Mouse (Mus musculus) midbrain, embryonic 13.5 days (tissue): ENCODE results near the gene Hfe2. TPM values are rescaled to one million over a fixed set of nuclear protein-coding genes. Genes with fewer than 3 reads are reported as not detected.
"Not testable (repeated sequence)": the region's sequence is repeated elsewhere in the genome, so short reads cannot be mapped to it uniquely, and the experiment has no call there.

Source experiments
- ATAC-seq: fragments of 200-750 bp; cut with Nextera tagmentation; 2 replicates; pipeline ENCODE4 v1.8.0; 2017; ENCODE audit warnings: mild to moderate bottlenecking, moderate TSS enrichment, moderate library complexity
- H3K27ac ChIP-seq: fragments of 300-500 bp; sonication (generic); 2 replicates; pipeline ENCODE4 v1.5.1; 2015; ENCODE audit warnings: inconsistent platforms, mild to moderate bottlenecking, moderate library complexity
- H3K27me3 ChIP-seq: fragments of 300-500 bp; sonication (generic); 2 replicates; pipeline ENCODE4 v1.6.1; 2015; ENCODE audit warnings: mild to moderate bottlenecking, inconsistent platforms
- H3K36me3 ChIP-seq: fragments of 300-500 bp; sonication (generic); 2 replicates; pipeline ENCODE4 v1.6.1; 2015; ENCODE audit warnings: mild to moderate bottlenecking, inconsistent platforms
- H3K4me1 ChIP-seq: fragments of 300-500 bp; sonication (generic); replicated peaks from 2 replicates; pipeline ENCODE4 v1.6.1; 2015; ENCODE audit warnings: inconsistent platforms
- H3K4me2 ChIP-seq: fragments of 300-500 bp; sonication (generic); replicated peaks from 2 replicates; pipeline ENCODE4 v1.6.1; 2015; ENCODE audit warnings: moderate library complexity, mild to moderate bottlenecking, inconsistent platforms
- H3K4me3 ChIP-seq: fragments of 300-500 bp; sonication (generic); replicated peaks from 2 replicates; pipeline ENCODE4 v1.5.1; 2015; ENCODE audit warnings: mild to moderate bottlenecking, inconsistent platforms
- H3K9ac ChIP-seq: fragments of 300-500 bp; sonication (generic); replicated peaks from 2 replicates; pipeline ENCODE4 v1.6.1; 2015; ENCODE audit warnings: mild to moderate bottlenecking, inconsistent platforms
- H3K9me3 ChIP-seq: fragments of 300-500 bp; sonication (generic); 2 replicates; pipeline ENCODE4 v1.6.1; 2016; ENCODE audit warnings: mild to moderate bottlenecking, inconsistent platforms
- WGBS: fragments of 180-500 bp; shearing (Covaris S2); methylation state at CpG from one replicate; pipeline ENCODE4 v1.1.7; 2015; 5-methylcytosine and 5-hydroxymethylcytosine counted together
- polyA plus RNA-seq: library from polyadenylated mRNA; unstranded; fragments of >200 nt; fragmentation: Nextera tagmentation; extraction: Ambion mirVana; gene quantifications from 2 replicates; pipeline ENCODE4 v1.2.1, GENCODE M21; 2015

Hfe2 gene
- polyA plus RNA-seq = 0.62 and 0.76 TPM in 2 replicates

GRCm38 (mm10) chr3:96524914-96525313 is at the start of gene Hfe2:
TSS of gene Hfe2 (plus strand) at chr3:96525172.
- H3K9me3 ChIP-seq = no peaks in the 10 kb centered on the region
- H3K4me3 ChIP-seq = no peak within 1 kb of the TSS
- no peak within 1 kb of the TSS for H3K4me2 ChIP-seq
- H3K27me3 ChIP-seq = peaks cover 37% of the 10 kb centered on the region
- H3K9ac ChIP-seq = no peak within 1 kb of the TSS
- no peaks in the 10 kb centered on the region for H3K36me3 ChIP-seq
- no peak for ATAC-seq
- H3K27ac ChIP-seq = no peak within 1 kb of the TSS
- peaks cover 9% of the 10 kb centered on the region for H3K4me1 ChIP-seq
- 83% methylated on average over 4 of the region's 4 CpGs for WGBS

DNA sequence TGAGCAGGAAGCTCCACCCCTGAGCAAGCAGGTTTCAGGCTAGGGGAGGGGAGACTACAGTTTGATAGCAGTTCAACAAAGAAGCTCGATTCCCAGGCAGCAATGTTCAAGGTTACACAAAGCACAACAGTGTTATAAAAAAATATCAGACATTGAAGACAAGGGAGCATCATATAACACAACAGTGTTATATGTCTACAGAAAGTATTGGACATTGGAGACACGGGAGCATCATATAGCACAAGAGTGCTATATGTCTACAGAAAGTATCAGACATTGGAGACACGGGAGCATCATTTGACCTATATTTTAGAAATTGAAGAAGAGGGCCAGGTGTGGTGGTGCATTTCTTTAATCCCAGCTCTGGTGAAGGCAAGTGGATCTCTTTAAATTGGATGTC is 47.9 kb upstream of the Hfe2 start:
- 57% methylated on average over 3 of the region's 3 CpGs for WGBS
- no peak overlapping the region for H3K4me3 ChIP-seq
- H3K9ac ChIP-seq = no peak overlapping the region
- H3K9me3 ChIP-seq = no peaks in the 10 kb centered on the region
- ATAC-seq = no peak
- no peak overlapping the region for H3K27ac ChIP-seq
- peaks cover 7% of the 10 kb centered on the region for H3K4me1 ChIP-seq
- H3K4me2 ChIP-seq = no peak overlapping the region
- peaks cover 79% of the 10 kb centered on the region for H3K27me3 ChIP-seq
- H3K36me3 ChIP-seq = no peaks in the 10 kb centered on the region

DNA sequence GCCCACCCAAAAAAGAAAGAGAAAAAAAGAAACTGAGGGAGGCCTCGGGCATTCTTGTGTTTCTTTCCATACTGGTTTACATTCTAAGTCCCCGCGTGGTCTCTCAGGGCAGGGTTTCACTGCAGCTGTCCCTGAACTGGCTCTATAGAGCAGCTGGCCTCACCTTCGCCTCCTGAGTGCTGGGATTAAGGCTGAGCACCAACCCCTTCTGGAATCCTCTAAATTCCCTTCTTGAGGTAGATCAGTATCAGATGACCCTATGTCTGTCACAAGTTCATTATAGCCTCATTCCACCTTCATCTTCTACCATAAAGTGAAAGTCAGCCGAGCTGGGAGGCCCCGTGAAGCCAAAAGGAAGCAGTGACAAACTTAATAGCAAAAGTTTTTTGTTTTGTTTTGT is 47.4 kb upstream of the Hfe2 start:
- Histone ChIP-seq H3K4me3 (no peak overlapping the region), H3K27me3 (peaks cover 74% of the 10 kb centered on the region), H3K9me3 (no peaks in the 10 kb centered on the region), H3K4me2 (no peak overlapping the region), H3K27ac (no peak overlapping the region), H3K36me3 (no peaks in the 10 kb centered on the region), H3K4me1 (peaks cover 7% of the 10 kb centered on the region), H3K9ac (no peak overlapping the region)
- 72% methylated on average over 6 of the region's 6 CpGs for WGBS
- no peak for ATAC-seq

- Histone ChIP-seq H3K27me3 (peaks cover 65% of the 10 kb centered on the region), H3K4me1 (peaks cover 7% of the 10 kb centered on the region), H3K9me3 (no peaks in the 10 kb centered on the region), H3K4me2 (no peak overlapping the region), H3K4me3 (no peak overlapping the region), H3K36me3 (no peaks in the 10 kb centered on the region), H3K27ac (no peak overlapping the region), H3K9ac (no peak overlapping the region)
- WGBS = 23% methylated on average over 3 of the region's 3 CpGs
- ATAC-seq = no peak
These were observed 45.7 kb upstream of the Hfe2 start for GRCm38 (mm10) chr3:96479249-96479648.

GRCm38 (mm10) chr3:96480684-96481270 is 44.2 kb upstream of the Hfe2 start:
- Histone ChIP-seq H3K27me3 (peaks cover 62% of the 10 kb centered on the region), H3K27ac (no peak overlapping the region), H3K9me3 (no peaks in the 10 kb centered on the region), H3K4me1 (no peaks in the 10 kb centered on the region), H3K36me3 (no peaks in the 10 kb centered on the region), H3K9ac (no peak overlapping the region), H3K4me2 (no peak overlapping the region), H3K4me3 (no peak overlapping the region)
- 94% methylated on average over 4 of the region's 4 CpGs for WGBS
- ATAC-seq = no peak

DNA sequence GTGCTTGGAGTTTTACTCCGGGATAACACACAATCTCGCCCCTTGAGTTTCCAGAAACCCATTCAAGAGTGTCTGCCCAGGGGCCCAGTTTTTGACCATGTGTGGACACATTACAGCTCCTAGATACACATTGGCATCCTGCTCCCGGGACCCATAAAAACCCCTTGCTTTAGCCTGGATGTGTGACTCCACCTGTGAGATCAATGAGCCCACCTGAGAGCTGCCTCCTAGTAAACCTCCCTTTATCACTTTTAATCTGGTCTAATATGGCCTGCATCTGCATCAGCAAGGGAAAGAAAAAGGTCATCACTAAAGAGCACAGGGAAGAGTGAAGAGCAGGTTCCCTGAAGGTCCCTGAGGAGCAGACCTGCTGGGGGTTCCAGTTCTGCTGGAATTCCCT is 43.1 kb upstream of the Hfe2 start:
- H3K4me3 ChIP-seq = no peak overlapping the region
- WGBS = 84% methylated on average over 3 of the region's 3 CpGs
- no peak overlapping the region for H3K4me2 ChIP-seq
- ATAC-seq = no peak
- no peaks in the 10 kb centered on the region for H3K9me3 ChIP-seq
- no peaks in the 10 kb centered on the region for H3K36me3 ChIP-seq
- H3K9ac ChIP-seq = no peak overlapping the region
- H3K4me1 ChIP-seq = no peaks in the 10 kb centered on the region
- peaks cover 53% of the 10 kb centered on the region for H3K27me3 ChIP-seq
- no peak overlapping the region for H3K27ac ChIP-seq

DNA sequence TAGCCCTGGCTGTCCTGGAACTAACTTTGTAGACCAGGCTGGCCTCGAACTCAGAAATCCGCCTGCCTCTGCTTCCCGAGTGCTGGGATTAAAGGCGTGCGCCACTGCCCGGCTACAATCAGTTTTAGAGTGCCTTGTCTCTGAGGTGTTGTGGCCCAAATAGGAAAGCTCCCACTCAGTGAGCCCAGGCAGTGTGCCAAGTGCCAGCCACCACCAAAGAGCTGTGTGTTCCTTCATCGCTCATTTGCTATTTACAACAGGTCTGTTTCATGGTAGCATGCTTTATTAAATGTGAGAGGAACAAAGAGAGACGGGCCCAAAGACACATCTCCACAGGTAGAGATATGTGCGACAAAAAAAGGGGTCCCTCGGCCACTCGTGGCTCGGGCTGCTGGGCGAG is 42.5 kb upstream of the Hfe2 start:
- 90% methylated on average over 13 of the region's 13 CpGs for WGBS
- Histone ChIP-seq H3K27ac (no peak overlapping the region), H3K27me3 (peaks cover 47% of the 10 kb centered on the region), H3K4me3 (no peak overlapping the region), H3K9ac (no peak overlapping the region), H3K36me3 (no peaks in the 10 kb centered on the region), H3K4me2 (no peak overlapping the region), H3K9me3 (no peaks in the 10 kb centered on the region), H3K4me1 (peaks cover 5% of the 10 kb centered on the region)
- ATAC-seq = no peak

DNA sequence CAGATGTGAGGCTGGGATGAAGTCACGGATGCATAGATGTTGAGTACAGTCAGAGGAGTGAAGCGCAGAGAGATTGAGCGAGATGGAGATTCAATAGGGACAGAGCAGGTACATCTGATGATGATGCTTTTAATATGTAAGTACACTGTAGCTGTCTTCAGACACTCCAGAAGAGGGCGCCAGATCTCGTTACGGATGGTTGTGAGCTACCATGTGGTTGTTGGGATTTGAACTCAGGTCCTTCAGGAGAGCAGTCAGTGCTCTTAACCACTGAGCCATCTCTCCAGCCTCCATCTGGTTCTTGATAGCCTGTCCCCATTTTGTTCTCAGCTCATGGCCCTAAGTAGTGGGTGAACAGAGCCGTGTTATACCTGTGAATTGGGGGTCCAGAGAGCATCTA is 41.9 kb upstream of the Hfe2 start:
- peaks cover 41% of the 10 kb centered on the region for H3K27me3 ChIP-seq
- not testable (repeated sequence) for H3K27ac ChIP-seq, H3K4me1 ChIP-seq, ATAC-seq, H3K4me2 ChIP-seq, H3K9me3 ChIP-seq, H3K9ac ChIP-seq, H3K36me3 ChIP-seq, H3K4me3 ChIP-seq
- 45% methylated on average over 7 of the region's 7 CpGs for WGBS

- H3K27ac ChIP-seq = no peak overlapping the region
- ATAC-seq = no peak
- no peak overlapping the region for H3K4me3 ChIP-seq
- H3K36me3 ChIP-seq = no peaks in the 10 kb centered on the region
- H3K27me3 ChIP-seq = peaks cover 35% of the 10 kb centered on the region
- H3K9ac ChIP-seq = no peak overlapping the region
- peaks cover 6% of the 10 kb centered on the region for H3K4me1 ChIP-seq
- no peak overlapping the region for H3K4me2 ChIP-seq
- H3K9me3 ChIP-seq = no peaks in the 10 kb centered on the region
- WGBS = 91% methylated on average over 2 of the region's 2 CpGs
These were observed 41.0 kb upstream of the Hfe2 start for GRCm38 (mm10) chr3:96483946-96484345.

DNA sequence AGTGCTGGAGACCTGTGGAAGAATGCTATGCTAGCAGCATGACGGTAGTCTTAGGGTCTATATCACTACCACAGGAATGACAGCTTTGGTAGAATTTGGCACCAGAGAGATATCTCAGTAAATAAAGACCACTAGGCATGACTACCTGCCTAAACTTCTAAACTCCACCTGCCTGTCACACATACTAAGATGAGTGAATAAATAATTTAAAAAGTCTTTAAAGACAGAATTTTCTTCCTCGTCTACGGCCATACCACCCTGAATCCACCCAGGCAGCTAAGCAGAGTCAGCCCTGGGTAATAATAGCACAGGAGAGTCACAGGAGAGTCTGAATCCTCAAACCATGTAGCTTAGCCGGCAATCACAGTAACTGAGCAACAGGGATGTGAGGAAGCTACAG is 40.1 kb upstream of the Hfe2 start:
- no peaks in the 10 kb centered on the region for H3K36me3 ChIP-seq
- no peak for ATAC-seq
- no peaks in the 10 kb centered on the region for H3K9me3 ChIP-seq
- H3K4me3 ChIP-seq = no peak overlapping the region
- peaks cover 6% of the 10 kb centered on the region for H3K4me1 ChIP-seq
- peaks cover 26% of the 10 kb centered on the region for H3K27me3 ChIP-seq
- no peak overlapping the region for H3K4me2 ChIP-seq
- 75% methylated on average over 4 of the region's 4 CpGs for WGBS
- no peak overlapping the region for H3K27ac ChIP-seq
- H3K9ac ChIP-seq = no peak overlapping the region

DNA sequence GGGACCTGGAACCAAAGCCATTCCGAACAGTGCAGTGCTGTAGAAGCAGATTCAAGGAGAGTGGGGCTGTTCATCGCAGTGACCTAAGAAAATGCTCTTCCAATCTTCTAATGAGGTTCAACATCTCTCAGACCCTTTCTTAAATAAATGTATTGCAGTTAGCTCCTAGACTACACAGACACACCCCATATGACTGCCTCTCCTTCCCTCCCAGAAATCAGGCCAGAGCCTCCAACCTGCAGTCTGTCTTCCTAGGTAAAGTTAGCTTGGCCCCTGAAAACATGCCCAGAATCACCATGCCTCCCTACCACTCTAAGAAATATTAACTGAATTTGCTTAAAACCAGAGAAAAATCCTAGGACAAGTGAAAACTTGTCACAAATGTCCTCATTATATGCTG is 39.6 kb upstream of the Hfe2 start:
- ATAC-seq = no peak
- H3K27me3 ChIP-seq = peaks cover 25% of the 10 kb centered on the region
- H3K4me3 ChIP-seq = no peak overlapping the region
- 70% methylated on average over 2 of the region's 2 CpGs for WGBS
- H3K9ac ChIP-seq = no peak overlapping the region
- H3K4me2 ChIP-seq = no peak overlapping the region
- H3K36me3 ChIP-seq = no peaks in the 10 kb centered on the region
- H3K27ac ChIP-seq = no peak overlapping the region
- peaks cover 6% of the 10 kb centered on the region for H3K4me1 ChIP-seq
- no peaks in the 10 kb centered on the region for H3K9me3 ChIP-seq

- WGBS = 0% methylated on average over 4 of the region's 34 CpGs
- not testable (repeated sequence) for H3K36me3 ChIP-seq
These were observed 38.7 kb upstream of the Hfe2 start for GRCm38 (mm10) chr3:96486064-96486827.

More at GRCm38 (mm10) chr3:96486064-96486827, 38.7 kb upstream of the Hfe2 start:
- H3K9ac ChIP-seq, H3K9me3 ChIP-seq, H3K4me2 ChIP-seq, H3K4me3 ChIP-seq, H3K27ac ChIP-seq, H3K4me1 ChIP-seq: not testable (repeated sequence)
- peak; percentile 62; the same call in 1 of the 2 replicates for ATAC-seq
- peaks cover 20% of the 10 kb centered on the region for H3K27me3 ChIP-seq
